Mouse (Mus musculus) kidney, adult 8-10 months (tissue): Measurements from ENCODE around the gene Utrn.

Source experiments
- DNase-seq, 2 experiments: peaks; one replicate each; pipeline ENCODE4 v3.0.0; 2022

The Utrn gene

DNA sequence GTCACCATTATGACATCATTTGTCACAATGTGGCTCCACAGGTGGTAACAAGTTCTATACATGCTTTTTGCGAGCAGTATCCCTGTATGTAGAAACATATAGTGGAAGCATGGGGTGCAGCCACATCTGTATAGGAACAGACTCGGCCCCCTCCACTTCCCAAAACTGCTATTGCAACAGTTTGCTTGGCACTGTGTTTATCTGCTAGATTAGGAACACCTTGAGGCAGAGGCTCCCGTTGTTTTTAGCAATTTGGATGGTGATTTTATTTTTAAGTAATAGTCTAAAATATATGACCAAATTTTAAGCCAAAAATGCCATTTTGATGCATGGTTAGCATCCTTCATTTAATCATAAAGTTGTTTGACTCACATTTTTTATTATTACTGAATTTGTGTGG is 491.4 kb downstream of the Utrn start:
- DNase-seq = no peak

DNA sequence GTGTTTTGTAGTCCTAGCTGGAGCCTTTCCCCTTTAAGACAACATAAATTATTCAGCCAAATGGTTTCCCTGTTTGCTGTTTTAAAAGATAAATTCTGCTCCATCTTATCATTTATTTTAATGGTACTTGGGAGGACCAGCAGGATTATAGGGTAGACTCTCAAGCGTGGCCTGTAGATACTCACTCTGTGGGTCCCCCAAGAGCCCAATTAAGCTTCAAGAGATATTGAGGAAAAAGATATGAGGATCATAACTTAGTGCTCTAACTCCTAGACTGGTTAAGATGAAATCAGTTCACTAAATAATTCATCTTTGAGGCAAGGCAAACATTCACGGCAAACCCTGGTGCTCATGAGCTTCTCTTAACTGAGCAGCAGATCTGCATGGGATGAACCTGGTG is 493.1 kb downstream of the Utrn start:
- DNase-seq = no peak

DNA sequence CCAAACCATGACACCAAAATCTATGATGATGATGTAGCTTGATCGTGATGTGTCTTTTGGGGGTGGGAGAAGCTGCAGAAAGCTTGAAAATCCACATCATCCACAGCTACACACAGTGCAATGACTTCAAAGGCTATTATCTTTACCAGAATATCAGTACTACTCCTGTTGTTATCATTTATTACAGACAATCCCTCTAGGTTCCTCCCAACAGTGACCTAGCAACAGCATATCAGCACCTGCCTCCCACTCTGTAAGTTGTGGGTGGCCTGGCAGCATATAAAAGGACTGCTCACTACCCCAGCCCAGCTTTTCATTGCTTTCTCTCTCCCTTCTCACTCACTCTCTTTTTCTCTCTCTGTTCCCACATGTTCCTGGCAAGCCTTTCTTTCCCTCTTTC is 494.4 kb downstream of the Utrn start:
- DNase-seq = no peak

DNA sequence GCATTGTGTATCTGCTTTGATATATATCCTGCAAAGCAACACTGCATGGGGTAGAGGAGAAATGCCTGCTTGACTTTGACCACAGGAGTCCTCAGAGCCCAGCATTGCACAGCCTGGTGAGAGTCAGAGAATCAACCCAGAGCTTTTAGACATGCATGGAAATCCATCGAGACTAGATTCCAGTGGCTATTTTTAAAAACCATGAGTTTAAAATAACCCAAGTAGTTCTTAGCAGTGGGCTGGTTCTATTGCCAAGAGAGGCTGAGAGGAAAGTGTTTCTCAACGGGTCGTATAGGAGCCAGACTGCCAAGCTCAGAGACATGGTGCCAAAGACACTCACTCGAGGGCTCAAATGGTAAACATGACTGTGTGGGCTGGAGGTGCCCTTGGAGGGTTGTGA is 514.6 kb downstream of the Utrn start:
- DNase-seq = no peak

DNA sequence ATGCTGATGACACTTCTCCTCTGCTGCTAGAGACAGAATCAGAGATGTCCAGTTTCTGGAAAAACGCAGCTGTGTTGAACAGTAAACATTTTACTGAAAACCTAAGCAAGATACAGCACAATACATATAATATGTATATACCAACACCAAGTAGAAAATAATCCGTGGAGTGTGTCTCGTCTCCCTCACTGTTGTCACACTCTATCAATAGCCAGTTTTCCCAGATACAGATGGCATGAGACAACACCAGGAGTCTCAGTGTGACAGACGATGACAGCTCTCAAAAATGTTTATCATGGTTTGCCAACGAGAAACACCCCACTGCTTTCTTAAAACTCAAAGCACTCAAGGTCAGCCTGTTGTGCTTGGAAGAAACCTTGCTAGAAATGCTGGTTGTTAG is 515.1 kb downstream of the Utrn start:
- DNase-seq = no peak

DNA sequence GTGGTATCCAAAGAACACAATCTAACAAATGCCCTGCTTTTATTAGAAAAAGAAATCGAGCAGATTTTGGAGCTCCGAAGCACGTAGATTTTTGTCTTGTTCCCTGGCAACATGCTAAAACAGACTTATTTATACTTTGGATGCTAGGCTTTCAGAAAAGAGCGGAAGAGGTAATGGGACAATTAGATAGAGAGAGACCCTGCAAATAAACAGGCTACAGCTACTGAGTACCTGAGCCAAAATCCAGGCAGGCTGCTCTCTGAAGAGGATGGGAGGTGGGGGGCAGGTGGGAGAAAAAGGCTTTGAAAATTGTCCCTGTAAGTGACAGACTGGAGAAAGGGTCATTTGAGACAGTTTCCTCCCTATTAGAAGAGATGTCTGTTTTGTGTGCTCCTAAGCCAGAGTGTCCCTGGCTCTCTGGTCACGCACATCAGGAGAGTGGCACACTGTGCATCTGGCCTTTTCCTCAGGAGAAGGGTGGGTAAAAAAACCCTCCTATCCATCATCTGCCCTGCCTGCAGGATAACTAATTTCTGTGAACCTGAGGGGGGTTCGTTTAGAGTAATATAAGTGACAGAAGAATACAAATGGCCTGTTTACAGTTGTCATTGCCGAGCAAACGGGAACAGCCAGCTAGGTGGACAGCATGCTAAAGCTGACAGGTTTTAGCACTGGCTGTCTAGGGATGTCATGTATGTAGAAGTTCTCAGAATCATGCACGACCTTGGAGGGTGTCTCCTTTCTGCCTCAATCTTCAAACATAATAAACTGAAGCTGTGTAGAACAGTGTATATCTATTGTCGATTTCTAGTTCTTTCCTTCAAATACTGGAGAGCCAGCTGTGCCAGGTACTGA is 529.2 kb downstream of the Utrn start:
- DNase-seq = no peak

DNA sequence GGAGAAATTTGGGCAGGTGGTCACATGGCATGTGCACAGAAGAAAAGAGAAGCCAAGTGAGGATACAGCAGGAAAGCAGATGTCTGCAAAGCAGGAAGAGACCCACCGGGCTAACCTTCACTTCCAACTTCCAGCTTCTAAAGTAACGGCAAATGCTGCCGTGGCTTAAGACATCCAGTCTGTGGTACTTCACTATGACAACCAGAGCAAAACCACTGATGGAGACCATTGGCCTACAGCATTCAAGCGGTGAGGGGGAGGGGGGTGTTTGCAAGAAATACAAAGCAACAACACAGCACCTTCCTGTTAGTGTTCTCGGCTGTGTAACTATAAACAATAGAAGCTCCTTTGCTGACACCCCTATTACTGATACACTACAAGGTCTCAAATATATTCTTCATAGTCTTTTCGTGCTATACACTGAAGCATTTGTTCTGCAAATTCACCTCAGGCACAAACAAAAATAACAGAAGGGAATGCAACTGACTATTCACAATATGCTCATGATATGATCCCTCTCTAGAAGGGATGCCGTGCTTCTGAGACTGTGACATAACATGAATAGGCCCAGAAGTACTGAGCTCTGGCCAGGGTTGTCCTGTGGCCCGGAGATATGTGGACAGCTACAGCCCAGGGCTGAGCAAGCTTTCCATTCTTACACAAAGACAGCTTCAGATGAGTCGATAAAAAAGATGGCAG is 530.0 kb downstream of the Utrn start:
- DNase-seq = no peak
